Mouse (Mus musculus) ES-E14 (cell line): ENCODE results near the gene Aes.

Experiments
- CHD2 ChIP-seq: IDR thresholded peaks from 2 replicates; pipeline ENCODE4 v1.6.1; 2014; ENCODE audit warnings: mild to moderate bottlenecking, low read depth, low read length, inconsistent platforms
- HCFC1 ChIP-seq: IDR thresholded peaks from 2 replicates; pipeline ENCODE4 v1.6.1; 2012; ENCODE audit warnings: low read length, inconsistent platforms, borderline replicate concordance; ENCODE audit not compliant: insufficient read depth

GRCm38 (mm10) chr10:81575208-81575631 is 15.9 kb downstream of the Aes start:
- TF ChIP-seq HCFC1 (no peak), CHD2 (no peak)
